Mouse (Mus musculus) midbrain, embryonic 14.5 days (tissue): ENCODE measurements around the gene Islr. TPM values are rescaled to one million over a fixed set of nuclear protein-coding genes. Genes with fewer than 3 reads are reported as not detected.
A peak's percentile ranks its signal among the peaks of the same experiment; 100 is the strongest.

Source experiments
- ATAC-seq: fragments of 200-750 bp; cut with Nextera tagmentation; 2 replicates; pipeline ENCODE4 v1.8.0; 2017; ENCODE audit warnings: moderate number of reproducible peaks, moderate library complexity; ENCODE audit not compliant: low FRiP score, low TSS enrichment
- DNase-seq: peaks from one replicate; pipeline ENCODE4 v3.0.0-alpha.2; 2015
- H3K27ac ChIP-seq: fragments of 300-500 bp; sonication (generic); replicated peaks from 2 replicates; pipeline ENCODE4 v1.5.1; 2014; ENCODE audit warnings: mild to moderate bottlenecking, low read depth, low read length, moderate library complexity
- H3K27me3 ChIP-seq: fragments of 300-500 bp; sonication (generic); 2 replicates; pipeline ENCODE4 v1.6.1; 2014; ENCODE audit warnings: low read length, control low read depth, mixed read lengths; ENCODE audit not compliant: control insufficient read depth, insufficient read depth
- H3K36me3 ChIP-seq: fragments of 300-500 bp; sonication (generic); 2 replicates; pipeline ENCODE4 v1.6.1; 2014; ENCODE audit warnings: low read length, control low read depth; ENCODE audit not compliant: control insufficient read depth, insufficient read depth
- H3K4me1 ChIP-seq: fragments of 300-500 bp; sonication (generic); 2 replicates; pipeline ENCODE4 v1.6.1; 2014; ENCODE audit warnings: mild to moderate bottlenecking, antibody characterized with exemption, low read length, control low read depth; ENCODE audit not compliant: control insufficient read depth, insufficient read depth
- H3K4me2 ChIP-seq: fragments of 300-500 bp; sonication (generic); 2 replicates; pipeline ENCODE4 v1.6.1; 2014; ENCODE audit warnings: mild to moderate bottlenecking, low read length, moderate library complexity
- H3K4me3 ChIP-seq: fragments of 300-500 bp; sonication (generic); replicated peaks from 2 replicates; pipeline ENCODE4 v1.5.1; 2014; ENCODE audit warnings: low read depth, low read length
- H3K9ac ChIP-seq: fragments of 300-500 bp; sonication (generic); replicated peaks from 2 replicates; pipeline ENCODE4 v1.6.1; 2014; ENCODE audit warnings: mild to moderate bottlenecking, low read length, moderate library complexity
- H3K9me3 ChIP-seq: fragments of 300-500 bp; sonication (generic); 2 replicates; pipeline ENCODE4 v1.6.1; 2016; ENCODE audit warnings: low read length, control low read depth, mixed read lengths; ENCODE audit not compliant: control insufficient read depth
- WGBS: fragments of 180-500 bp; shearing (Covaris S2); extraction: QIAGEN DNeasy Blood & Tissue Kit; methylation state at CpG from one replicate; pipeline ENCODE4 v1.1.7; 2014; 5-methylcytosine and 5-hydroxymethylcytosine counted together
- polyA plus RNA-seq: library from polyadenylated mRNA; unstranded; fragments of >200 nt; fragmentation: Nextera tagmentation; extraction: Ambion mirVana; gene quantifications from 2 replicates; pipeline ENCODE4 v1.2.1, GENCODE M21; 2014

The Islr gene
- polyA plus RNA-seq, 1 experiment from 2014 or later = 16.6 TPM

DNA sequence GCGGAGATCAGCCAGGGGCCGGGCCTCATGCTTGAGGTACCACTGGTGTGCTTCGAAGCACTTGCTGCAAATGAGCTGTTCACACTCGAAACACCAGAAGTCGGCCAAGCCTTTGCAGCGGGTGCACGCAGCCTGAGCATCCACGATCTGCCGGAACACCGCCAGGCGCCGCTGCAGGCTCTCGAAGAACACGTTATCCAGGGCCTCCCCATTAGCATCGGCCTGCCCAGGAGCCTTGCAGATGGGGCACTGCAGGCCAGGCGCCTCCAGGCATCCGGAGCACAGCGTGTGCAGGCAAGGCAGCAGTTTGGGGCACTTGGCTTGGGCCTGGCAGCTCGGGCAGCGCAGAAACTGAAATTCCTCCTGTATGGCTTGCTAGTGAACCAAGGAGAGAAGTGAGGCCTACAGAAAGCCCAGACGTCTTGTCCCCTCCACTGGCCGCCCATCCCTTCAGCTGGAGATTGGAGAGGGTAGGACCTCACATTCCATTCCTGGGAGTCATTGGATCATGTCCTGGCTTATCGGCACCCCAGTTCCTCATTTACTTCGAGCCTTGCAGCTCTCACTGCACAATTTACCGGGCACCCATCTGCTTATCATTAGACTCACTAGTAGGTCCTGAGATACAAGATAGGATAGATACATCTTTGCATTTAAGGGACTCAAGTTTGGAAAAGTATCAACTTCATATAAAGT is 43.1 kb upstream of the Islr start:
- peak; percentile 89 for DNase-seq
- peak; percentile 31; the same call in 1 of the 2 replicates for ATAC-seq
- H3K27me3 ChIP-seq = no peaks in the 10 kb centered on the region
- H3K9ac ChIP-seq = peak overlapping the region; percentile 39
- H3K36me3 ChIP-seq = no peaks in the 10 kb centered on the region
- peak overlapping the region; percentile 44 for H3K4me2 ChIP-seq
- peaks cover 6% of the 10 kb centered on the region; the same call in 1 of the 2 replicates for H3K4me1 ChIP-seq
- peak overlapping the region; percentile 47; the same call in 1 of the 2 replicates for H3K27ac ChIP-seq
- WGBS = 14% methylated on average over 25 of the region's 25 CpGs
- no peaks in the 10 kb centered on the region for H3K9me3 ChIP-seq
- no peak overlapping the region for H3K4me3 ChIP-seq

DNA sequence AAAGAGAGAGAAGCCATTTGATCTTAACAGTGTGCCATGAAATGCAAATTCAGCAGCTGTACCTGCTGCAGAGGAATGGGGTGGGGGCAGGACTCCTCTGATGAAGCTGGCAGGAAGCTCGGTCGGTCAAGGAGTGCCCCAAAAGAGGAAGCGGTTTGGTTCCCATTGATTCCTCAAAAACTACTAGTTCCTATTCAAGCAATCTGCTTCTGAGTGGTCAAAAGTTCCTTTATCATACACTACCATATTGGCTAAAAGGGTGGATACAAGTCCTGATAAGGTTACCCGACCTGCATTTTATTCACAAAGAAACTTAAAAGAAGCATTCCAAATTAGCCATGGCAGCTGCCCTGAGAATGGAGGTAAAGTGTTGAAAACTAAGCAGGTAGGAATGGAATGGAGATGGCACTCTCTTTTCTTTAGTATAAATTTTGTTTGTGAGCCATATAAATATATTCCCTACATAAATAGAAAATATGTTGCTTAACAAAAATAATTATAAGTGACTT is 42.0 kb upstream of the Islr start:
- H3K9me3 ChIP-seq = no peaks in the 10 kb centered on the region
- ATAC-seq = no peak

DNA sequence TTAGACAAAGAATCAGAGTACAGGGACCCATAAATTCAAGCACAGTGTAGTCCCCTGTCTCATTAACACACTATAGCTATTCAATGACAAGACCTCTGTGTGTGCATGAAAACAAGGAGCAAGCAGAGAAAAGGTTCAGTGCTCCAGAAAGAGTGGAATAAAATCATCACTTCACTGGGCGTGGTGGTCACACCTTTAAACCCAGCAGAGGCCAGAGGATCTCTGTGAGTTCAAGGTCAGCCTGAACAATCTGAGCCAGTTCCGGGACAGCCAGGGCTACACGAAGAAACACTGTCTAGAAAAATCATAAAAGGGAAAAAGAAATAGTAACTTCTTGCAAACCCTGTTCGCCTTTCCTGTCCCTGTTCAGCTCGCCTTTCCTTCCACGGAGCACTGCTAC is 39.6 kb upstream of the Islr start:
- H3K4me1 ChIP-seq = peaks cover 8% of the 10 kb centered on the region; the same call in 1 of the 2 replicates
- no peaks in the 10 kb centered on the region for H3K27me3 ChIP-seq
- no peak overlapping the region for H3K27ac ChIP-seq
- ATAC-seq (no peak), DNase-seq (no peak)
- H3K4me2 ChIP-seq = no peak overlapping the region
- H3K9me3 ChIP-seq = no peaks in the 10 kb centered on the region
- 92% methylated on average over 6 of the region's 6 CpGs for WGBS
- H3K9ac ChIP-seq = no peak overlapping the region
- no peak overlapping the region for H3K4me3 ChIP-seq
- H3K36me3 ChIP-seq = no peaks in the 10 kb centered on the region

More for the DNA sequence above, 42.0 kb upstream of the Islr start:
- 68% methylated on average over 4 of the region's 4 CpGs for WGBS
- Histone ChIP-seq H3K27ac (no peak overlapping the region), H3K4me2 (no peak overlapping the region), H3K27me3 (no peaks in the 10 kb centered on the region), H3K36me3 (no peaks in the 10 kb centered on the region), H3K9ac (no peak overlapping the region), H3K4me3 (no peak overlapping the region), H3K4me1 (peaks cover 8% of the 10 kb centered on the region; the same call in 1 of the 2 replicates)
- DNase-seq = no peak

DNA sequence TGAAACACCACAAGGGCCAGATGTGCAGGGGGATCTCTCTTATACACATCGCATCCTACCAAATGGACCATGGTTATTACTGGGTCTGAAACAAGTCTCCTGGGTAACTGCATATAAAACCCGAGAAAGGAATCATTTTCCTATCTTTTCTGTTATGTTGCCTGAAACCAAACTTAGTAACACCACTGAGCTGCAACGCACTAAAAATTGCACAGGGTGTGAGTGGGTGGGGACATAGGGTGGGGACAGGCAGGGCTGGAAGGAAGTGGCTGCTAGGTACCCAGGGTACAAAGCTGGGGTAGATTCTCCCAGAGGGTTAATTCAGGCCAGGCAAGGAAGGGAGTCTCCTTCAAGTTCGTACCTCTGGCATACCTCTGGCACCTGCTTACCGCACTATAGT is 38.6 kb upstream of the Islr start:
- no peaks in the 10 kb centered on the region for H3K27me3 ChIP-seq
- H3K4me1 ChIP-seq = peaks cover 8% of the 10 kb centered on the region; the same call in 1 of the 2 replicates
- H3K27ac ChIP-seq = no peak overlapping the region
- no peak overlapping the region for H3K9ac ChIP-seq
- H3K9me3 ChIP-seq = no peaks in the 10 kb centered on the region
- no peak for ATAC-seq
- no peaks in the 10 kb centered on the region for H3K36me3 ChIP-seq
- WGBS = 90% methylated on average over 5 of the region's 5 CpGs
- H3K4me3 ChIP-seq = no peak overlapping the region
- no peak for DNase-seq
- no peak overlapping the region for H3K4me2 ChIP-seq

DNA sequence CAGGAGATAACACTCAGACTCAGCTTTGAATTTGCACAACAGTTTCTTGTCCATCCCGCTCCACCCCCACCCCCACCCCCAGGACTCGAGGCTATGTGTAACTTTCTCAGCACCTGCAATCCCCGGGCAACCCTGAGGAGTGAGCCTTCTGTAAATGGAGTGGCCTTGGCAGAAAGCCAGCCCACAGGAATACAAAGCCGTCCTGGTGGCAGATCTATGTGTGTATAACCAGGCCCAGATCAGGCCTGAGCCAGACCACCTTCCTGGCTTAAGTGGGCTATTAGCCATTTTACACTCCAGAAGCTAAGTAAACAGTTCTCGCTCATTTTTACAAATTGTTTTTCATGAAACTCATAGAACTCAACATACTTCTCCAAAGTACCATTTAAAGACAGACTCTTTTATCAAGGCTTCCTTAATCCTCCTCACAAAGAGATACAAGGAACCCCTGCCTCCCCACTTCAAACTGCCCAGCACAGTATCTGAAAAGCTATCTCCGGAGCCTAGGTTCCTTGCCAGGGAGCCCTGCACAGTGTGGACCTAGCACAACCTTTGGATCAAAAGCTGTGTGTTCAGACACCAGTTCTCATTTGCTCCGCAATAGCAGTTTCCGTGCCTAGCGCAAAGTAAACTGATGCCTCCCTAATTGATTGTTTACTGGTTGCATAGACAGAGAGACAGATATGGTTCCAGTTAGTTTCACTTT is 37.8 kb upstream of the Islr start:
- no peak overlapping the region for H3K4me3 ChIP-seq
- DNase-seq = peak; percentile 75
- WGBS = 49% methylated on average over 9 of the region's 9 CpGs
- H3K27ac ChIP-seq = 0 out of 2 replicates have a peak overlapping the region, but pooled peaks have one; percentile 14
- no peak overlapping the region for H3K9ac ChIP-seq
- no peaks in the 10 kb centered on the region for H3K27me3 ChIP-seq
- no peak overlapping the region for H3K4me2 ChIP-seq
- H3K36me3 ChIP-seq = no peaks in the 10 kb centered on the region
- peaks cover 4% of the 10 kb centered on the region; the same call in 1 of the 2 replicates for H3K4me1 ChIP-seq
- H3K9me3 ChIP-seq = no peaks in the 10 kb centered on the region
- ATAC-seq = no peak; the same call in 1 of the 2 replicates

DNA sequence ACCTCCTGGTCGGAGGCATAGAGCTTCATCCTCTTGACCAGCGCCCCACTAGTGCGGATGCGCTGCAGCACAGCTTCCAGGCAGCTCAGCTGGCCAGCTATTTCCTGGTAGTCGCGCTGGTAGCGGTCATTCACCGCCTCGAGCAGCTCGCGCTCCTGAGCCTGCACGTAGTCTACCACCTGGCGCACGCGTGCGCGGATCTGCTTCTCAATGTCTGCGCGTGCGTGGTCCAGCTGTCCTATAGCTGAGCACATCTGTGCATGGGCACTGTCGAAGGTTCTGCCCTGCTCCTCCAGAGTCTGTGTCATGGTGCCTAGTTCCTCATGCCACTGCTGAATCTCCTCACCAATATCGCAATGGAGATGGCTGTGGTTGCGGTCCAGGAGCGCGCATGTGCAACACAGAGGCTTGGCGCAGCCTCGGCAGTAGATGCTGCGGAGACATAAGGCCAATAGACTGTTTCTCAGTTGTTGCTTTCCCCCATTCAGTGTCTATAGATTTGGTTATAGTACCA is 30.5 kb upstream of the Islr start:
- Histone ChIP-seq H3K9ac (no peak overlapping the region), H3K4me3 (no peak overlapping the region), H3K27me3 (no peaks in the 10 kb centered on the region), H3K27ac (no peak overlapping the region), H3K4me1 (no peaks in the 10 kb centered on the region), H3K9me3 (no peaks in the 10 kb centered on the region), H3K4me2 (no peak overlapping the region), H3K36me3 (peaks cover 3% of the 10 kb centered on the region; the same call in 1 of the 2 replicates)
- DNase-seq (no peak), ATAC-seq (no peak)
- WGBS = 98% methylated on average over 28 of the region's 28 CpGs

DNA sequence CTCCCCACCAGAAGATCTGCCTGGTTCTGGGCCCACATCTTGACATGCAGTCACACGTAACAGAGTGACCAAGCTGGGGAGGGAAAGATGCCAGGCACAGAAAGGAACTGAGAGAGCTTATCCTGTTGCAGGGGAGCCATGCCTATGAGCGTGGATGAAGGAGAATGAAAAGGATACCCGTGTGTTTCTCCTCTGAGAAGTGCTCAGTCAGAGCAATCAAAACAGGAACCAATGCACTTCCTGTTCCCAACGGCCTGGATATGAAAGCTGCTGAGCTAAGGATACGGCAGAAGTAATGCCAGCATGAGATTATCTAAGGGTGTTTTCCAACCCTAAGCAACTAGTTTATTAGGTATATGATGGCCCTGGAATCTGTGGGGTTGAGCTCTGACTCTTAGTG is 28.3 kb upstream of the Islr start:
- no peak overlapping the region for H3K4me2 ChIP-seq
- H3K4me1 ChIP-seq = no peaks in the 10 kb centered on the region
- no peak overlapping the region for H3K27ac ChIP-seq
- DNase-seq (no peak), ATAC-seq (no peak)
- peaks cover 3% of the 10 kb centered on the region; the same call in 1 of the 2 replicates for H3K36me3 ChIP-seq
- no peak overlapping the region for H3K9ac ChIP-seq
- H3K9me3 ChIP-seq = no peaks in the 10 kb centered on the region
- WGBS = 83% methylated on average over 5 of the region's 5 CpGs
- no peak overlapping the region for H3K4me3 ChIP-seq
- no peaks in the 10 kb centered on the region for H3K27me3 ChIP-seq

DNA sequence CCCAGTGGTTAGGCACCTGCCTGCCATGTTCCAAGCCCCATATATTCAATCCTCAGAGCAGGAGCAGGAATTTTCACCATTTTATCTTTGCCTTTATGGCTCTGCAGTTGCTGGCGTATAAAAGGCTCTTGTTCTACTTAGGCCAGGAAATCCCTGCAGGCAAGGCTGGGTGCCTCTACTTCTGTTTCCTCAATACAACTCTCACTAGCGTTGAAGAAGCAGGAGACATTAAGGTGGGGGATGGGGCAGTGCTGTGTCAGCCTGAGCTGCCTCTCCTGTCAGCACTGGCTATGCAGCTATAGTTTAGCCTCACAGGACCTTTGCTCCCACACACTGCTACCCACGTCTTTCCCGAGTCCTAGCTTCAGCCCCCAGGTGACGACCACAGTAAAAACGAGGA is 27.6 kb upstream of the Islr start:
- H3K4me1 ChIP-seq = no peaks in the 10 kb centered on the region
- H3K36me3 ChIP-seq = peaks cover 3% of the 10 kb centered on the region; the same call in 1 of the 2 replicates
- H3K4me2 ChIP-seq = no peak overlapping the region
- no peaks in the 10 kb centered on the region for H3K9me3 ChIP-seq
- no peak overlapping the region for H3K4me3 ChIP-seq
- H3K27ac ChIP-seq = no peak overlapping the region
- 83% methylated on average over 6 of the region's 6 CpGs for WGBS
- DNase-seq (no peak), ATAC-seq (no peak)
- no peaks in the 10 kb centered on the region for H3K27me3 ChIP-seq
- no peak overlapping the region for H3K9ac ChIP-seq
